Mouse (Mus musculus): Measurements from ENCODE around the gene Mvb12b.

Gene Mvb12b

GRCm38 (mm10) chr2:33784721-33785120 is 103.0 kb downstream of the Mvb12b start:
- 93% methylated on average over 1 of the region's 1 CpGs for WGBS

- 63% methylated on average over 7 of the region's 7 CpGs for WGBS
Observed at GRCm38 (mm10) chr2:33783419-33783818, 104.3 kb downstream of the Mvb12b start.

GRCm38 (mm10) chr2:33781655-33782400 is 105.9 kb downstream of the Mvb12b start:
- 73% methylated on average over 11 of the region's 11 CpGs for WGBS

- 83% methylated on average over 4 of the region's 4 CpGs for WGBS
Observed at GRCm38 (mm10) chr2:33778466-33778865, 109.3 kb downstream of the Mvb12b start.

- 84% methylated on average over 11 of the region's 11 CpGs for WGBS
Observed at GRCm38 (mm10) chr2:33777051-33777450, 110.7 kb downstream of the Mvb12b start.

- 79% methylated on average over 2 of the region's 2 CpGs for WGBS
Observed at GRCm38 (mm10) chr2:33774884-33775283, 112.9 kb downstream of the Mvb12b start.

GRCm38 (mm10) chr2:33774106-33774505 is 113.6 kb downstream of the Mvb12b start:
- 66% methylated on average over 4 of the region's 4 CpGs for WGBS

GRCm38 (mm10) chr2:33772439-33772838 is 115.3 kb downstream of the Mvb12b start:
- WGBS, result 45% methylated on average over 9 of the region's 9 CpGs

- WGBS, result 76% methylated on average over 10 of the region's 10 CpGs
Observed at GRCm38 (mm10) chr2:33771388-33771787, 116.4 kb downstream of the Mvb12b start.

- WGBS, result 95% methylated on average over 4 of the region's 4 CpGs
Observed at GRCm38 (mm10) chr2:33770526-33771130, 117.1 kb downstream of the Mvb12b start.

GRCm38 (mm10) chr2:33764476-33764875 is 123.3 kb downstream of the Mvb12b start:
- WGBS, result 69% methylated on average over 7 of the region's 8 CpGs

- WGBS, result 74% methylated on average over 6 of the region's 6 CpGs
Observed at GRCm38 (mm10) chr2:33762210-33762609, 125.5 kb downstream of the Mvb12b start.

GRCm38 (mm10) chr2:33760571-33760991 is 127.2 kb downstream of the Mvb12b start:
- WGBS, result 34% methylated on average over 13 of the region's 13 CpGs

GRCm38 (mm10) chr2:33759447-33759846 is 128.3 kb downstream of the Mvb12b start:
- 81% methylated on average over 10 of the region's 10 CpGs for WGBS

GRCm38 (mm10) chr2:33755633-33756020 is 132.1 kb downstream of the Mvb12b start:
- 36% methylated on average over 6 of the region's 6 CpGs for WGBS

- 50% methylated on average over 7 of the region's 7 CpGs for WGBS
Observed at GRCm38 (mm10) chr2:33754980-33755632, 132.6 kb downstream of the Mvb12b start.

GRCm38 (mm10) chr2:33754317-33754633 is 133.5 kb downstream of the Mvb12b start:
- 66% methylated on average over 3 of the region's 3 CpGs for WGBS

GRCm38 (mm10) chr2:33753630-33754316 is 134.0 kb downstream of the Mvb12b start:
- 35% methylated on average over 15 of the region's 15 CpGs for WGBS

GRCm38 (mm10) chr2:33750611-33751010 is 137.1 kb downstream of the Mvb12b start:
- 84% methylated on average over 7 of the region's 7 CpGs for WGBS

GRCm38 (mm10) chr2:33746471-33746870 is 141.3 kb downstream of the Mvb12b start:
- 8% methylated on average over 5 of the region's 5 CpGs for WGBS

GRCm38 (mm10) chr2:33745724-33746123 is 142.0 kb downstream of the Mvb12b start:
- WGBS, result 78% methylated on average over 5 of the region's 5 CpGs

- 67% methylated on average over 3 of the region's 3 CpGs for WGBS
Observed at GRCm38 (mm10) chr2:33737128-33737527, 150.6 kb downstream of the Mvb12b start.

All from cerebral cortex, adult 2 months (tissue).